Mouse (Mus musculus): ENCODE results near the gene Galc.
A peak's percentile ranks its signal among the peaks of the same experiment; 100 is the strongest.

Galc gene

GRCm38 (mm10) chr12:98187186-98187899 is 71.9 kb downstream of the Galc start:
- ATAC-seq (ENCODE audit: insufficient number of reproducible peaks, low FRiP score, low TSS enrichment) = no peak

- ATAC-seq (ENCODE audit: insufficient number of reproducible peaks, low FRiP score, low TSS enrichment) = peak; percentile 74; the same call in 1 of the 2 replicates
These were observed 77.5 kb downstream of the Galc start for GRCm38 (mm10) chr12:98181729-98182128.

GRCm38 (mm10) chr12:98180807-98181206 is 78.5 kb downstream of the Galc start:
- ATAC-seq (ENCODE audit: insufficient number of reproducible peaks, low FRiP score, low TSS enrichment) = no peak

GRCm38 (mm10) chr12:98180235-98180800 is 78.9 kb downstream of the Galc start:
- ATAC-seq (ENCODE audit: insufficient number of reproducible peaks, low FRiP score, low TSS enrichment) = 0 out of 2 replicates have a peak, but pooled peaks have one; percentile 10

GRCm38 (mm10) chr12:98179496-98179895 is 79.8 kb downstream of the Galc start:
- no peak for ATAC-seq (ENCODE audit: insufficient number of reproducible peaks, low FRiP score, low TSS enrichment)

- ATAC-seq (ENCODE audit: insufficient number of reproducible peaks, low FRiP score, low TSS enrichment) = no peak
These were observed 82.6 kb downstream of the Galc start for GRCm38 (mm10) chr12:98176632-98177031.

- ATAC-seq (ENCODE audit: insufficient number of reproducible peaks, low FRiP score, low TSS enrichment) = no peak
These were observed 97.4 kb downstream of the Galc start for GRCm38 (mm10) chr12:98161901-98162300.

GRCm38 (mm10) chr12:98160867-98161266 is 98.4 kb downstream of the Galc start:
- no peak for ATAC-seq (ENCODE audit: insufficient number of reproducible peaks, low FRiP score, low TSS enrichment)

Data from cerebellum, adult (tissue).